Mouse (Mus musculus): ENCODE measurements around the gene Il1rl1.

Gene Il1rl1

GRCm38 (mm10) chr1:40437340-40437739 is 8.0 kb downstream of the Il1rl1 start:
- DNase-seq (ENCODE audit: low spot score in 2 of 2) = no peak

- no peak for DNase-seq (ENCODE audit: low spot score in 2 of 2)
Observed at GRCm38 (mm10) chr1:40439504-40439903, 10.1 kb downstream of the Il1rl1 start.

GRCm38 (mm10) chr1:40444800-40445199 is 15.4 kb downstream of the Il1rl1 start:
- DNase-seq (ENCODE audit: low spot score in 2 of 2) = peak in 1 of 2 experiments; percentile 15

- no peak for DNase-seq (ENCODE audit: low spot score in 2 of 2)
Observed at GRCm38 (mm10) chr1:40465477-40466430, 36.4 kb downstream of the Il1rl1 start, which contains the start of gene Il18r1. Gene Il18r1, plus strand, starts transcription at chr1:40465552.

- DNase-seq (ENCODE audit: low spot score in 2 of 2) = no peak
Observed at GRCm38 (mm10) chr1:40467306-40467705, 37.9 kb downstream of the Il1rl1 start.

GRCm38 (mm10) chr1:40468805-40469204 is 39.4 kb downstream of the Il1rl1 start:
- no peak for DNase-seq (ENCODE audit: low spot score in 2 of 2)

- DNase-seq (ENCODE audit: low spot score in 2 of 2) = no peak
Observed at GRCm38 (mm10) chr1:40469900-40470299, 40.5 kb downstream of the Il1rl1 start.

GRCm38 (mm10) chr1:40472401-40472800 is 43.0 kb downstream of the Il1rl1 start:
- DNase-seq (ENCODE audit: low spot score in 2 of 2) = peak in 1 of 2 experiments; percentile 35

GRCm38 (mm10) chr1:40473640-40474039 is 44.3 kb downstream of the Il1rl1 start:
- no peak for DNase-seq (ENCODE audit: low spot score in 2 of 2)

GRCm38 (mm10) chr1:40474336-40474735 is 45.0 kb downstream of the Il1rl1 start:
- DNase-seq (ENCODE audit: low spot score in 2 of 2) = no peak

GRCm38 (mm10) chr1:40475697-40476096 is 46.3 kb downstream of the Il1rl1 start:
- DNase-seq (ENCODE audit: low spot score in 2 of 2) = no peak

GRCm38 (mm10) chr1:40476756-40477155 is 47.4 kb downstream of the Il1rl1 start:
- no peak for DNase-seq (ENCODE audit: low spot score in 2 of 2)

GRCm38 (mm10) chr1:40479505-40479923 is 50.1 kb downstream of the Il1rl1 start:
- no peak for DNase-seq (ENCODE audit: low spot score in 2 of 2)

GRCm38 (mm10) chr1:40494594-40494993 is 65.2 kb downstream of the Il1rl1 start:
- no peak for DNase-seq (ENCODE audit: low spot score in 2 of 2)

GRCm38 (mm10) chr1:40499708-40500107 is 70.3 kb downstream of the Il1rl1 start:
- DNase-seq (ENCODE audit: low spot score in 2 of 2) = no peak

- DNase-seq (ENCODE audit: low spot score in 2 of 2) = no peak
Observed at GRCm38 (mm10) chr1:40501126-40501525, 71.8 kb downstream of the Il1rl1 start.

- no peak for DNase-seq (ENCODE audit: low spot score in 2 of 2)
Observed at GRCm38 (mm10) chr1:40501546-40502398, 72.4 kb downstream of the Il1rl1 start.

GRCm38 (mm10) chr1:40504548-40504947 is 75.2 kb downstream of the Il1rl1 start:
- no peak for DNase-seq (ENCODE audit: low spot score in 2 of 2)

All from heart, adult 9 months (tissue).